Mouse (Mus musculus) kidney, postnatal 0 days (tissue): Measurements from ENCODE around the gene Supt20. TPM values are rescaled to one million over a fixed set of nuclear protein-coding genes. Genes with fewer than 3 reads are reported as not detected.

ENCODE experiments used
- ATAC-seq: fragments of 200-750 bp; cut with Nextera tagmentation; replicated peaks from 2 replicates; pipeline ENCODE4 v1.8.0; 2017; ENCODE audit warnings: low read depth, moderate number of reproducible peaks, moderate TSS enrichment, moderate library complexity; ENCODE audit not compliant: low FRiP score
- DNase-seq: peaks from one replicate; pipeline ENCODE4 v3.0.0-alpha.2; 2016; ENCODE audit warnings: low spot score
- H3K27ac ChIP-seq: fragments of 300-500 bp; sonication (generic); 2 replicates; pipeline ENCODE4 v1.5.1; 2014; ENCODE audit warnings: mild to moderate bottlenecking
- H3K27me3 ChIP-seq: fragments of 300-500 bp; sonication (generic); 2 replicates; pipeline ENCODE4 v1.6.1; 2014; ENCODE audit warnings: low read length, mixed read lengths; ENCODE audit not compliant: insufficient read depth
- H3K36me3 ChIP-seq: fragments of 300-500 bp; sonication (generic); 2 replicates; pipeline ENCODE4 v1.6.1; 2014; ENCODE audit warnings: low read length, mixed read lengths; ENCODE audit not compliant: insufficient read depth
- H3K4me1 ChIP-seq: fragments of 300-500 bp; sonication (generic); replicated peaks from 2 replicates; pipeline ENCODE4 v1.6.1; 2014; ENCODE audit warnings: antibody characterized with exemption, low read length, mixed read lengths; ENCODE audit not compliant: insufficient read depth
- H3K4me2 ChIP-seq: fragments of 300-500 bp; sonication (generic); 2 replicates; pipeline ENCODE4 v1.6.1; 2014; ENCODE audit warnings: mild to moderate bottlenecking, low read length, moderate library complexity, mixed read lengths
- H3K4me3 ChIP-seq: fragments of 300-500 bp; sonication (generic); replicated peaks from 2 replicates; pipeline ENCODE4 v1.5.1; 2014; ENCODE audit warnings: low read depth, low read length
- H3K9ac ChIP-seq: fragments of 300-500 bp; sonication (generic); 2 replicates; pipeline ENCODE4 v1.6.1; 2014; ENCODE audit warnings: low read depth, low read length
- H3K9me3 ChIP-seq: fragments of 300-500 bp; sonication (generic); replicated peaks from 2 replicates; pipeline ENCODE4 v1.6.1; 2016; ENCODE audit warnings: low read length, inconsistent platforms, mixed read lengths
- CTCF ChIP-seq: IDR thresholded peaks from 2 replicates; pipeline ENCODE4 v1.5.1; 2016; ENCODE audit warnings: antibody characterized with exemption, low read depth, mild to moderate bottlenecking, moderate library complexity
- WGBS: fragments of 180-500 bp; shearing (Covaris S2); extraction: QIAGEN DNeasy Blood & Tissue Kit; methylation state at CpG from one replicate; pipeline ENCODE4 v1.1.7; 2014; 5-methylcytosine and 5-hydroxymethylcytosine counted together
- polyA plus RNA-seq: library from polyadenylated mRNA; unstranded; fragments of >200 nt; fragmentation: Nextera tagmentation; extraction: Ambion mirVana; gene quantifications from 2 replicates; pipeline ENCODE4 v1.2.1, GENCODE M21; 2015

The Supt20 gene
- 69.0 and 73.9 TPM in 2 replicates for polyA plus RNA-seq

GRCm38 (mm10) chr3:54692202-54693055 lies at the start of gene Supt20:
Gene Supt20, plus strand, starts transcription at chr3:54692807.
- H3K4me2 ChIP-seq, result peak within 1 kb of the TSS; percentile 83
- H3K4me3 ChIP-seq, result peak within 1 kb of the TSS; percentile 81
- no peak for TF ChIP-seq CTCF
- H3K9me3 ChIP-seq, result no peaks in the 10 kb centered on the region
- peak within 1 kb of the TSS; percentile 93 for H3K27ac ChIP-seq
- peaks cover 10% of the 10 kb centered on the region; the same call in 1 of the 2 replicates for H3K36me3 ChIP-seq
- WGBS, result 2% methylated on average over 65 of the region's 65 CpGs
- no peaks in the 10 kb centered on the region for H3K4me1 ChIP-seq
- ATAC-seq (peak; percentile 99), DNase-seq (peak; percentile 99)
- peak within 1 kb of the TSS; percentile 78 for H3K9ac ChIP-seq
- no peaks in the 10 kb centered on the region for H3K27me3 ChIP-seq

GRCm38 (mm10) chr3:54642851-54643250 lies 49.8 kb upstream of the Supt20 start:
- no peak overlapping the region for H3K4me2 ChIP-seq
- H3K4me3 ChIP-seq, result no peak overlapping the region
- H3K4me1 ChIP-seq, result no peaks in the 10 kb centered on the region
- DNase-seq (peak; percentile 68), ATAC-seq (no peak)
- 50% methylated on average over 1 of the region's 1 CpGs for WGBS
- no peak overlapping the region for H3K9ac ChIP-seq
- H3K27me3 ChIP-seq, result no peaks in the 10 kb centered on the region
- no peaks in the 10 kb centered on the region for H3K9me3 ChIP-seq
- no peak overlapping the region for H3K27ac ChIP-seq
- H3K36me3 ChIP-seq, result no peaks in the 10 kb centered on the region
- TF ChIP-seq CTCF, result no peak

- Histone ChIP-seq H3K36me3 (no peaks in the 10 kb centered on the region), H3K27me3 (no peaks in the 10 kb centered on the region), H3K27ac (no peak overlapping the region), H3K4me1 (no peaks in the 10 kb centered on the region), H3K4me2 (no peak overlapping the region), H3K9ac (no peak overlapping the region), H3K9me3 (0 out of 2 replicates have a peak, but pooled peaks cover 2% of the 10 kb centered on the region), H3K4me3 (no peak overlapping the region)
- TF ChIP-seq CTCF, result no peak
- ATAC-seq (no peak), DNase-seq (peak; percentile 26)
- 41% methylated on average over 2 of the region's 2 CpGs for WGBS
Measured at GRCm38 (mm10) chr3:54647583-54647982, 45.0 kb upstream of the Supt20 start.

- no peak overlapping the region for H3K27ac ChIP-seq
- H3K4me1 ChIP-seq, result no peaks in the 10 kb centered on the region
- H3K9me3 ChIP-seq, result 0 out of 2 replicates have a peak, but pooled peaks cover 2% of the 10 kb centered on the region
- no peak for DNase-seq
- TF ChIP-seq CTCF, result no peak
- H3K27me3 ChIP-seq, result no peaks in the 10 kb centered on the region
- ATAC-seq, result no peak
- 72% methylated on average over 4 of the region's 4 CpGs for WGBS
- no peak overlapping the region for H3K4me3 ChIP-seq
- no peak overlapping the region for H3K9ac ChIP-seq
- H3K36me3 ChIP-seq, result no peaks in the 10 kb centered on the region
- H3K4me2 ChIP-seq, result no peak overlapping the region
Measured at GRCm38 (mm10) chr3:54651576-54651975, 41.0 kb upstream of the Supt20 start.

- ATAC-seq (no peak), DNase-seq (no peak)
- H3K4me2 ChIP-seq, result no peak overlapping the region
- H3K9me3 ChIP-seq, result 0 out of 2 replicates have a peak, but pooled peaks cover 2% of the 10 kb centered on the region
- H3K9ac ChIP-seq, result no peak overlapping the region
- H3K4me1 ChIP-seq, result no peaks in the 10 kb centered on the region
- WGBS, result 83% methylated on average over 1 of the region's 1 CpGs
- H3K27me3 ChIP-seq, result no peaks in the 10 kb centered on the region
- no peak overlapping the region for H3K4me3 ChIP-seq
- no peak for TF ChIP-seq CTCF
- H3K36me3 ChIP-seq, result no peaks in the 10 kb centered on the region
- no peak overlapping the region for H3K27ac ChIP-seq
Measured at GRCm38 (mm10) chr3:54654169-54654568, 38.4 kb upstream of the Supt20 start.

- TF ChIP-seq CTCF, result no peak
- Histone ChIP-seq H3K27me3 (no peaks in the 10 kb centered on the region), H3K9me3 (no peaks in the 10 kb centered on the region), H3K36me3 (no peaks in the 10 kb centered on the region), H3K9ac (no peak overlapping the region), H3K27ac (no peak overlapping the region), H3K4me2 (no peak overlapping the region), H3K4me3 (no peak overlapping the region), H3K4me1 (no peaks in the 10 kb centered on the region)
- WGBS, result 84% methylated on average over 3 of the region's 3 CpGs
- ATAC-seq (no peak), DNase-seq (no peak)
Measured at GRCm38 (mm10) chr3:54657090-54657489, 35.5 kb upstream of the Supt20 start.
